Mouse (Mus musculus): Measurements from ENCODE around the gene Olfr1359. TPM values are rescaled to one million over a fixed set of nuclear protein-coding genes. Genes with fewer than 3 reads are reported as not detected.
"Not testable (repeated sequence)": the region's sequence is repeated elsewhere in the genome, so short reads cannot be mapped to it uniquely, and the experiment has no call there.

The Olfr1359 gene
- polyA plus RNA-seq, 1 experiment from 2014 or later, result not detected

- DNase-seq (ENCODE audit: low spot score) (peak; percentile 76), ATAC-seq (ENCODE audit: low FRiP score, low TSS enrichment) (peak; percentile 85)
- Histone ChIP-seq H3K36me3 (ENCODE audit: control insufficient read depth, insufficient read depth, low read length) (no peaks in the 10 kb centered on the region), H3K4me1 (replicated peaks; ENCODE audit: control insufficient read depth, insufficient read depth) (0 out of 2 replicates have a peak, but pooled peaks cover 3% of the 10 kb centered on the region), H3K9ac (ENCODE audit: low read length) (peak overlapping the region; percentile 43), H3K9me3 (ENCODE audit: control insufficient read depth, low read length) (no peaks in the 10 kb centered on the region), H3K27ac (replicated peaks) (peak overlapping the region; percentile 56), H3K4me2 (replicated peaks; ENCODE audit: low read depth) (peak overlapping the region; percentile 64), H3K27me3 (ENCODE audit: control insufficient read depth, insufficient read depth, low read length) (no peaks in the 10 kb centered on the region), H3K4me3 (ENCODE audit: low read depth, low read length) (peak overlapping the region; percentile 72)
- TF ChIP-seq EP300 (optimal IDR thresholded peaks at IDR 0.05), result peak; percentile 7
- no peak for TF ChIP-seq CTCF (IDR thresholded peaks at IDR 0.05; ENCODE audit: low read depth)
- 2% methylated on average over 22 of the region's 22 CpGs for WGBS
Observed at GRCm38 (mm10) chr13:21710821-21711525, 13.1 kb downstream of the Olfr1359 start.

DNA sequence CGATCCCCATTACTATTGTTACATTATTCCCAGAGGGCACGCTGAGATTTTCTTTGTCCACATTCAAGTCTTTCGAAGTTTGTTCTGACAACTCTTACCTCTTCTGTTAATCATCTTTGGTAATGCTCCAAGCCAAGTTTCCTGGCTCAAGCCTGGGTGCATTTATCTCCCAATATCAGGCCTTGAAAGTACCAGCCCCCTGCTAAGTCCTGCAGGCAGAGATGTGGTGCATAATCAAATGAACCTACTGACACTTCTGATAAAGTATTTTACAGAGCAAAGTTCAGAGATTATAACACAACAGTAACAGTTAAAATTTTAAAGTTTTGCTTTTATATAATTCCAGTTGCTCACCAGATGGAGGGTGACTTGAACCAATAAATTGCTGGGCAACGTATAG is 13.8 kb downstream of the Olfr1359 start:
- TF ChIP-seq EP300 (optimal IDR thresholded peaks at IDR 0.05) (no peak), CTCF (IDR thresholded peaks at IDR 0.05; ENCODE audit: low read depth) (no peak)
- ATAC-seq (ENCODE audit: low FRiP score, low TSS enrichment) (no peak), DNase-seq (ENCODE audit: low spot score) (no peak)
- H3K9ac ChIP-seq (ENCODE audit: low read length), result no peak overlapping the region
- H3K4me3 ChIP-seq (ENCODE audit: low read depth, low read length), result no peak overlapping the region
- H3K27me3 ChIP-seq (ENCODE audit: control insufficient read depth, insufficient read depth, low read length), result no peaks in the 10 kb centered on the region
- no peaks in the 10 kb centered on the region for H3K36me3 ChIP-seq (ENCODE audit: control insufficient read depth, insufficient read depth, low read length)
- H3K27ac ChIP-seq (replicated peaks), result no peak overlapping the region
- 25% methylated on average over 4 of the region's 4 CpGs for WGBS
- H3K4me1 ChIP-seq (replicated peaks; ENCODE audit: control insufficient read depth, insufficient read depth), result 0 out of 2 replicates have a peak, but pooled peaks cover 3% of the 10 kb centered on the region
- peak overlapping the region; percentile 64; the same call in 1 of the 2 replicates for H3K4me2 ChIP-seq (replicated peaks; ENCODE audit: low read depth)
- H3K9me3 ChIP-seq (ENCODE audit: control insufficient read depth, low read length), result no peaks in the 10 kb centered on the region

GRCm38 (mm10) chr13:21714725-21715124 is 16.8 kb downstream of the Olfr1359 start:
- peak overlapping the region; percentile 61 for H3K4me2 ChIP-seq (replicated peaks; ENCODE audit: low read depth)
- H3K4me3 ChIP-seq (ENCODE audit: low read depth, low read length), result peak overlapping the region; percentile 34
- H3K27ac ChIP-seq (replicated peaks), result peak overlapping the region; percentile 82
- no peaks in the 10 kb centered on the region for H3K27me3 ChIP-seq (ENCODE audit: control insufficient read depth, insufficient read depth, low read length)
- ATAC-seq (ENCODE audit: low FRiP score, low TSS enrichment), result no peak
- H3K9me3 ChIP-seq (ENCODE audit: control insufficient read depth, low read length), result no peaks in the 10 kb centered on the region
- under 1% methylated on average over 7 of the region's 7 CpGs for WGBS
- peak; percentile 93 for TF ChIP-seq CTCF (IDR thresholded peaks at IDR 0.05; ENCODE audit: low read depth)
- no peak for TF ChIP-seq EP300 (optimal IDR thresholded peaks at IDR 0.05)
- no peaks in the 10 kb centered on the region for H3K36me3 ChIP-seq (ENCODE audit: control insufficient read depth, insufficient read depth, low read length)
- H3K9ac ChIP-seq (ENCODE audit: low read length), result no peak overlapping the region; the same call in 1 of the 2 replicates
- DNase-seq (ENCODE audit: low spot score), result peak; percentile 62
- peaks cover 8% of the 10 kb centered on the region for H3K4me1 ChIP-seq (replicated peaks; ENCODE audit: control insufficient read depth, insufficient read depth)

DNA sequence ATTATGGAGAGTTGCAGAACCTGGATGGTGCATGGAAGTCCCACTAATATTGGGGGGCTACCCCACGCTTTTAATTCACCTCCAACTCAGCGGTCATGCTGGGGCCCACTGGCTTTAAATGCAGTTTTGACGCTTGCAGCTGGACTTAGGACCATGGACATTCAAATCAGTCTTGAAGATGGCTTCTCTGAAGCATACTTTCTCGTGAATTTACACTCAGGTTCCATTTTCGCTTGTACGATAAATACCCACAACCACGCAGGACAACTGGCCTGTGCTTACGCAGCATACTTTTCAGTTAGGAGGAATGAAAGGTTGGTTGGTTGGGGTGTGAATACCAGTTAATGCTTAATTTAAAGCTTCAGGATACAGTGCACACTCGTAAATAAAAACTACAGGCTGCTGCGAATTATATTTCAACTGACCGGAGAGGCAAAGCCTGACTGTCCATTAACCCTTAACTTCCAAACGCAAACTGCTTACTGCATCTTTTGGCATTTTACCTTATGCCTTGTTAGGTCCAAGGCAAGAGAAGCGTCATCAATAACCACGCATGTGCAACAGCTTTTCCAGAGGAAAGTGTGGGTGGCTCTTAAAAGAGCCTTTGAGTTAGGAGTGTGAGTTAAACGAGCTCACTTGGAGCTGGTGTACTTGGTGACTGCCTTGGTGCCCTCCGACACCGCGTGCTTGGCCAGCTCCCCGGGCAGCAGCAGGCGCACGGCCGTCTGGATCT is 17.4 kb downstream of the Olfr1359 start:
- H3K4me1 ChIP-seq (replicated peaks; ENCODE audit: control insufficient read depth, insufficient read depth), result peaks cover 8% of the 10 kb centered on the region
- ATAC-seq (ENCODE audit: low FRiP score, low TSS enrichment), result no peak
- H3K4me2 ChIP-seq (replicated peaks; ENCODE audit: low read depth), result peak overlapping the region; percentile 61
- H3K27ac ChIP-seq (replicated peaks), result peak overlapping the region; percentile 82
- peak overlapping the region; percentile 56 for H3K9ac ChIP-seq (ENCODE audit: low read length)
- TF ChIP-seq CTCF (IDR thresholded peaks at IDR 0.05; ENCODE audit: low read depth) (no peak), EP300 (optimal IDR thresholded peaks at IDR 0.05) (no peak)
- peak overlapping the region; percentile 34 for H3K4me3 ChIP-seq (ENCODE audit: low read depth, low read length)
- H3K27me3 ChIP-seq (ENCODE audit: control insufficient read depth, insufficient read depth, low read length), result no peaks in the 10 kb centered on the region
- WGBS, result under 1% methylated on average over 21 of the region's 22 CpGs
- H3K36me3 ChIP-seq (ENCODE audit: control insufficient read depth, insufficient read depth, low read length), result no peaks in the 10 kb centered on the region
- DNase-seq (ENCODE audit: low spot score), result no peak
- no peaks in the 10 kb centered on the region for H3K9me3 ChIP-seq (ENCODE audit: control insufficient read depth, low read length)

DNA sequence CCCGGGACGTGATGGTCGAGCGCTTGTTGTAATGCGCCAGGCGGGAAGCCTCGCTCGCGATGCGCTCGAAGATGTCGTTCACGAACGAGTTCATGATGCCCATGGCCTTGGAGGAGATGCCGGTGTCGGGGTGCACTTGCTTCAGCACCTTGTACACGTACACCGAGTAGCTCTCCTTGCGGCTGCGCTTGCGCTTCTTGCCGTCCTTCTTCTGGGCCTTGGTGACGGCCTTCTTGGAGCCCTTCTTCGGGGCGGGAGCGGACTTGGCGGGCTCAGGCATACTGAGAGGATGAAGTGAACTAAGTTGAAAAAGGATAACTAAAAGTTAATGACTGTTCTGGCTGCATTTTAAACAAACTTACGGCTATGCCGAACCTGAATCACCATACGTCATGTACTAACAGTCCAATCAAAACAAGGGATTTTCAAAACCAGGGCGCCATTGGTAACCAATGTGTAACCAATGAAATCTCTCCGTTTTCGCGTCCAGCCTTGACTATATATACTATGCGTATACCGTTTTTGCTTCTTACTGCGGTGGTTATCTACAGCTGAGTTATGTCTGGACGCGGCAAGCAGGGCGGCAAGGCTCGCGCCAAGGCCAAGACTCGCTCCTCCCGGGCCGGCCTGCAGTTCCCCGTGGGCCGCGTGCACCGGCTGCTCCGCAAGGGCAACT is 18.1 kb downstream of the Olfr1359 start, which contains the start of the genes Hist1h2bl and Hist1h2ai:
Gene Hist1h2bl (minus strand): TSS at position 280 of the 676 bp plus-strand sequence.
Gene Hist1h2ai (plus strand): TSS at position 559 of the 676 bp plus-strand sequence.
- peak within 1 kb of the TSS; percentile 61 for H3K4me2 ChIP-seq (replicated peaks; ENCODE audit: low read depth)
- not testable (repeated sequence) for H3K4me1 ChIP-seq (replicated peaks; ENCODE audit: control insufficient read depth, insufficient read depth); H3K27me3 ChIP-seq (ENCODE audit: control insufficient read depth, insufficient read depth, low read length); H3K36me3 ChIP-seq (ENCODE audit: control insufficient read depth, insufficient read depth, low read length); H3K9me3 ChIP-seq (ENCODE audit: control insufficient read depth, low read length)
- peak within 1 kb of the TSS; percentile 38 for H3K4me3 ChIP-seq (ENCODE audit: low read depth, low read length)
- peak within 1 kb of the TSS; percentile 56 for H3K9ac ChIP-seq (ENCODE audit: low read length)
- DNase-seq (ENCODE audit: low spot score) (peak; percentile 78), ATAC-seq (ENCODE audit: low FRiP score, low TSS enrichment) (peak; percentile 93)
- under 1% methylated on average over 25 of the region's 50 CpGs for WGBS
- peak within 1 kb of the TSS; percentile 87 for H3K27ac ChIP-seq (replicated peaks)

DNA sequence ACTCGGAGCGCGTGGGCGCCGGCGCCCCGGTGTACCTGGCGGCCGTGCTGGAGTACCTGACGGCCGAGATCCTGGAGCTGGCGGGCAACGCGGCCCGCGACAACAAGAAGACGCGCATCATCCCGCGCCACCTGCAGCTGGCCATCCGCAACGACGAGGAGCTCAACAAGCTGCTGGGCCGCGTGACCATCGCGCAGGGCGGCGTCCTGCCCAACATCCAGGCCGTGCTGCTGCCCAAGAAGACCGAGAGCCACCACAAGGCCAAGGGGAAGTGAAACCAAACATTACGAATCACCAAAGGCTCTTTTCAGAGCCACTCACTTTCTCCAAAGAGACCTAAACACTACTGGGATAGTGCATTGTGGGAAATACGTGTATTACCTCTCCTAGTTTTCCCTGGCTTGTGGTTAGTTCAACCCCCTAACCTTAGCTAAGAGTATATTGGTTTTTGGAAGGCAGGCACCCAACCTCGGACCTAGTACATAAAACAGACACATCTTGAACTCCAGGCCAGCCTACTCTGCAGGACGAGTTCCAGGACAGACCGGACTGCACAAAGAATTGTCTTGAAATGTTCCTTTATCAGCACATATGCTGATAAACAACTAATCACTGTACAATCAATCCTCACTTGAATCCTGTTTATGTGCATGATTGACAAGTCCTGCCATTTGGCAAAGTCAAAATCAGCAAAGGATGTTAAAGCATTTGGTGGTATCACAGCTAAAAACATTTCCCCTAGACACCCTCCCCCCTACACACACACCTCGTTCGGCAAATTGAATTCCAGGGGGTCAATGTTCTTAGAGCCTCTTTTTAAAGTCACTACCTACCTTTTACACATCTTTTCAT is 18.9 kb downstream of the Olfr1359 start:
- not testable (repeated sequence) for H3K27me3 ChIP-seq (ENCODE audit: control insufficient read depth, insufficient read depth, low read length); H3K36me3 ChIP-seq (ENCODE audit: control insufficient read depth, insufficient read depth, low read length); H3K9me3 ChIP-seq (ENCODE audit: control insufficient read depth, low read length); H3K4me1 ChIP-seq (replicated peaks; ENCODE audit: control insufficient read depth, insufficient read depth)
- Histone ChIP-seq H3K4me3 (ENCODE audit: low read depth, low read length) (peak overlapping the region; percentile 38), H3K9ac (ENCODE audit: low read length) (peak overlapping the region; percentile 53), H3K4me2 (replicated peaks; ENCODE audit: low read depth) (peak overlapping the region; percentile 61), H3K27ac (replicated peaks) (peak overlapping the region; percentile 87)
- under 1% methylated on average over 11 of the region's 38 CpGs for WGBS
- peak; percentile 30; the same call in 1 of the 2 replicates for ATAC-seq (ENCODE audit: low FRiP score, low TSS enrichment)
- DNase-seq (ENCODE audit: low spot score), result peak; percentile 30

DNA sequence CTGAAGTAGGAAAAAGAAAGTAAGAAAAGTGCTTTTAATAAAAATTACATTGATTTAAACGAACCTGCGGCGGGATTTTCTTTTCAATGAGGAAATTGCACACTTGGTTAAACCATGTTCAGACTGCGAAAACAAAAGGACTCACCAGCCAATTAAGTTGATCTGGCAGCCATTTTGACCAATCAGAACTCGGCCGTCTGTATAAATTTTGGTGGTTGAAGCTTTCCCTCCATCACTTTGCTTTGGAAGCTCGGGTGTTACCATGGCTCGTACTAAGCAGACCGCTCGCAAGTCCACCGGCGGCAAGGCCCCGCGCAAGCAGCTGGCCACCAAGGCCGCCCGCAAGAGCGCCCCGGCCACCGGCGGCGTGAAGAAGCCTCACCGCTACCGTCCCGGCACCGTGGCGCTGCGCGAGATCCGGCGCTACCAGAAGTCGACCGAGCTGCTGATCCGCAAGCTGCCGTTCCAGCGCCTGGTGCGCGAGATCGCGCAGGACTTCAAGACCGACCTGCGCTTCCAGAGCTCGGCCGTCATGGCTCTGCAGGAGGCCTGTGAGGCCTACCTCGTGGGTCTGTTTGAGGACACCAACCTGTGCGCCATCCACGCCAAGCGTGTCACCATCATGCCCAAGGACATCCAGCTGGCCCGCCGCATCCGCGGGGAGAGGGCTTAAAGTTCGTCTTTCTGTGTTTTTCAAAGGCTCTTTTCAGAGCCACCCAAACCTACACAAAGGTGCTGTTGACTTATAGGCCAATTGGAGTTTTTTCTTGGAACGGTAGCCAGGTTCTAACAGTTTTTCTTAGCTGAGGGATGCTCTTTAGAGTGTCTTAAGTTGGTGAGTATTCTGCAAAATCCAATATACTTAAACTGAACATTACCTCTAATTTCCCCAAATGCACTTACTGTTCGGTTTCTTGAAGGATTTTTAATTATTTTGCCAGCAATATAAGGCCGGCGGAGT is 19.8 kb downstream of the Olfr1359 start, which contains the start of gene Hist1h3h:
Gene Hist1h3h (plus strand): TSS at position 263 of the 961 bp plus-strand sequence.
- ATAC-seq (ENCODE audit: low FRiP score, low TSS enrichment) (peak; percentile 44), DNase-seq (ENCODE audit: low spot score) (peak; percentile 82)
- H3K36me3 ChIP-seq (ENCODE audit: control insufficient read depth, insufficient read depth, low read length); H3K27me3 ChIP-seq (ENCODE audit: control insufficient read depth, insufficient read depth, low read length); H3K9me3 ChIP-seq (ENCODE audit: control insufficient read depth, low read length); H3K4me1 ChIP-seq (replicated peaks; ENCODE audit: control insufficient read depth, insufficient read depth): not testable (repeated sequence)
- H3K4me3 ChIP-seq (ENCODE audit: low read depth, low read length), result peak within 1 kb of the TSS; percentile 38
- peak within 1 kb of the TSS; percentile 55 for H3K9ac ChIP-seq (ENCODE audit: low read length)
- H3K27ac ChIP-seq (replicated peaks), result peak within 1 kb of the TSS; percentile 87
- 1% methylated on average over 24 of the region's 56 CpGs for WGBS
- peak within 1 kb of the TSS; percentile 61 for H3K4me2 ChIP-seq (replicated peaks; ENCODE audit: low read depth)
